Mouse (Mus musculus): ENCODE data around the gene Cdc42ep2. TPM values are rescaled to one million over a fixed set of nuclear protein-coding genes. Genes with fewer than 3 reads are reported as not detected.
"Not testable (repeated sequence)": the region's sequence is repeated elsewhere in the genome, so short reads cannot be mapped to it uniquely, and the experiment has no call there.

Gene Cdc42ep2
- total RNA-seq, 2 experiments from 2014 or later: 12.0 to 13.0 TPM

DNA sequence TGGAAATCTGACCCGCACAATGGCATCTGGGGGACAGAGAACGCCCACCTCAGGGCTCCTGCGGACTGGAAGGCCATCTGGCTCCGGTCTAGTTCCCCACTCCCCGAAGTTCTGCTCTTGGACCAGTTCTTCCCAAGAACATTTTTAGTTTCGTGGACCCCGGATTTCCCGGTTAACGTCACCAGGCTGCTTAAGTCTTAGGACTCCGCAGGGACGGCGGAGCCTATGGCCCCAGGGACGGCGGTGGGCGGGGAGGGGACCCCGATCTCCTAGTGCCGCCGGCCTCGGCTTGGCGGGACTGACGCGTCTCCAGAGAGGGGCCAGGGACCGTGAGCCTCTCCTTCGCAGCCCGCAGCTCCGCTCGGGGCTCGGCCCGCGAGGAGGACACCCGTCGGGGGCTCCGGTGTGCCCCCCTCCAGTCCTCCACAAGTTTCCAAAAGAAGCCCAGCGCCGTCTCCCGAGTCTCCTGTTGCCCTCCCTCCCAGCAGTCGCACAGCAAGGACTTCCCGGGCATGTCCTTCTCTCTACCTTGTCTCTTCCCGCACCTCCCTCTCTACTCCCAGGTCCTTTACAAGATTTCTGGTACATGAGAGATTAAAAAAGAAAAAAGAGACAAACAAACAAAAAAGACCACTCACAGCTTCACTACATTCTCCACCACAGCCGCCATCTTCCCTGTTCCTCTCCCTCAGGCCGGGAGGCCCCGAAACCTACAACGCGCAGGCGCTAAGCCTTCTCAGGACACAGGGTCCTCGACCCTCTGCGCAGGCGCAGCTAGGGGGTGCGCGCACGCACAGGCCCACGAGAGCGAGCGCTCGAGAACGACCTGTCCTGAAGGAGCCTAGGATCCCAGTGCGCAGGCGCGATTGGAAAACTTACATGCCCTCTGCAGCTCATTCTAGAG lies 12.3 kb downstream of the Cdc42ep2 start:
- peak; percentile 99 for DNase-seq

DNA sequence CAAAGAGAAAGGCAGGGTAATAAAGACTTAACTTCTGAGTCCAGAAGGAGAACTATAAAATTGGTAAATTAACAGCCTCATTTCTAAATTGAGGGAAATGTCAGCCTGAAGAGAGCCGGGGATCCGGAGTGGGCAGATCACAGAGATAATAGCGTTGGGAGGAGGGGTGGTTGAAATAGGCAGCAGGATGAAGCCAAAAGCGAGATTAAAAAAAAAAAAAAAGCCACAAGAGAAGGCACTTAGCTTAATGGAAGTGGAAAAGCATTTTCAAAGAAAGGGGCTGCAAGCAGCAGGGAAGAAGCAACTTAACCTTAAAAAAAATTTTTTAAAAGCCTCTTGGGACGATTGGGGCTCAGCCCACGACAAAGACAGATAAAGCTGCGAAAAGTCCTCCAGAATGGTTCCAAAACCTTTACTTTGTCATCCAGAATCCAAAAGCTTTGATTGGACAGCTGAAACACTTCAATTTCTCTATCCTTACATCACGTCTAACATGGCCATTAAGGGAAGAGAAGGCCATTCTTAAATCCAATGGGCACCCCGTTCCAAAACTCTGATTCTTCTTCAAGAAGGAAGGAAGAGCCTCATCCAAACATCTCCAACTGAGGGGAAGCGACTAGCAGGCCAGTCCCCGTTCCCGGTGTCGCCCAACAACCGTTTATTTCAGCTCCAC lies 13.1 kb downstream of the Cdc42ep2 start:
- DNase-seq: no peak

DNA sequence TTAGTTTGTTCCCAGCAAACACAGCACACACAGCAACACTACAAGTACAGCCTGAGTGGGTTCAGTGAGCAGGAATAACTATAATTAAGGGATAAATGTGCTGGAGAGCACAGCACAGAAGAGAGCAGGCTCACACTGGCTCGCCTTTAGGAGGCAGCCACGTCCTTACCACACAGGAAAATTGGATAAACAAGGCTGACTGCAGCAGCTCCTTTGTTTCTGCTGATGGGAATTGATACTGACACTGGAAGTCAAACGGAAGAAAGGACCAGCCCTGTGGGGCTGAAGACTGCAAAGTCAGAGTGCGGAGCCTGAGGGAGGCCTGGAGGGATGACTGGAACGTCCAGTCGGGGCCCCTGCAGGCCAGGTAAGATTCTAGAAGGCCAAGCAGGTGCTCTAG lies 14.4 kb downstream of the Cdc42ep2 start:
- DNase-seq: no peak

DNA sequence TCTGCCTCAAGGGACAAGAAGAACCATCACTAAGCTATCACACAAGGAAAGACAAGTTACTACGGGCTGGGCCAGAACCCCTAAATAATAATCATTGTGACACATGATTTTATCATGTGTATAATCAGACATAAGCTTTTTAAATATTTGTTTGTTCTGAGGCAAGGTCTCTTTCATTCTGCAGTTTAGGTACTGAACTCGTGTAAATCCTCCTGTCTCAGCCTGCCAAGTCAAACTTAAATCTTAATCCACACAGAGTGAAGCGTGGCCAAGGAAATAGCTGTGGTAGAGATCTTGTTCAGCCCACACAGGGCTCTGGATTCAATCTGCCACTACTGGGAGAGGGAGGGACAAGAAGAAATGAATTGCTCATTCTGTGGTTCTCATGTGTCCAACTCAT lies 17.3 kb downstream of the Cdc42ep2 start:
- no peak for DNase-seq

DNA sequence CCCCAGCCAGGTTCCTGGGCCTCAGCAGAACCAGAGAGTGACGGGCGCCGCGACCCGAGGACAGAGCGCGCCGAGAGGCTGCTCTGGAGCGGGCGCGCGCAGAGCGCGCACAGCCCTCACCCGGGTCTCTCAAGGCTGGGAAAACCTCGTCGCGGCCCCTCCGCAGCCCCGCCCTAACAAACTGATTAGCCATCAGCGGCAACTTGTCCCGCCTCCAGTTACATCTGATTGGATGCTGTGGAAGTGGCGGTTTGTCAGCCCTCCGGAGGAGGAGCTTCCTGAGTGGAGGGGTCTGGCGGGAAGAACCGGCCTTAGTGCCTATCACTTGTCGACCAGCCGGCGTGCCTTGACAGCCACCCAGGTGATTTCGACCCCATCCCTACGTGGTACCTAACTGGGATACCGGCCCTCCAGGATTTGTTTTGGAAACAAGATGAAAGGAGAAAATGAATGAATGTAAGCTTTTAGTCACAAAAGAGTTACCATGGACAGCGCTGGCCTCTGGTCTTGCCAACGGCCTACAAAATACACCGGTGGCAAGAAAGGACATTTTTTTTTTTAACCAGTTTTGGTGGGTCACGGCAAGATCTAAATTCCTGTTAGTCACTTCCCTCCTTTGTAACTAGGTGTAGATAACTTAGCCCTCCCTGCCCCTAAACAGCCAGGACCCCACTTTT lies 30.5 kb downstream of the Cdc42ep2 start, which contains the start of gene Tigd3:
TSS of gene Tigd3 (minus strand) at position 148 of the 677 bp plus-strand sequence.
- DNase-seq: peak; percentile 91

- no peak for DNase-seq
Observed at GRCm38 (mm10) chr19:5893282-5894001, 31.2 kb downstream of the Cdc42ep2 start.

DNA sequence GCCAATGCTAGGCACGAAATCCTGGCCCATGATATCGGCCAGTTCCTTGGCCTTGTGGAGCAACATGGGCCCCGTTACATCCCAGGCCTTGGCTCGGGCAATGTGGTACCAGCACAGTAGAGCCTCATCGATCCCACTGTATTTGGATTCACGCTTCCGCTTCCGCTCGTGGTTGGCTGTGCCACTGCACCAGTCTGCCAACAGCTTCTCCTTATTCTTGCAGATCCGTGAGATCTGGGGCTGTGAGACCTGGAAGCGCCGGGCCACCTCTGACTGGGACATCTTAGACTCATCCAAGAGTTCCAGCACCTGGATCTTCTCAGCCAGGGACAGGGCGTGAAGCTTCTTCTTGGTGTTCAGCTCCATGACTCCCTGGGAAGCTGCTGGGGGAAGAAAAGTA lies 31.9 kb downstream of the Cdc42ep2 start:
- DNase-seq: no peak

DNA sequence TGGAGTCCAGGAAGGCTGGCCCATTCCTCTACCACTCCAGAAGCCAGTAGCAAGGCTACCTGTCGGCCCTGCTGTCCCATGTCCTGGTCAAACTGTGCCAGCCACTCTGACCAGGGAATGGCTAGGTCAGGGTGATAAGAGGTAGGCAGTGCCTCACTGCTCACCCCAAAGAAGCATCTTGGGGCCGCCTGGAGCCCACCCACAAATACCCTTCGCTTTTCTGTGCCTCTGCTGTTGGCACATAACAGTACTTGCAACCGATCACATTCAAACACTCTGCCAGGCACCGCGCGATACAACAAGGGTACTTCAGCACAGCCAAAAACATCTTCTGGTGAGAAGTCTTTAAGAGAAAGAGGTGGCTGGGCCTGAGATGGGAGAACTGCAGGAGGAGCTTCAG lies 32.4 kb downstream of the Cdc42ep2 start:
- DNase-seq: no peak

- no peak for DNase-seq
Observed at GRCm38 (mm10) chr19:5891521-5892258, 32.9 kb downstream of the Cdc42ep2 start.

GRCm38 (mm10) chr19:5889211-5889610 lies 35.4 kb downstream of the Cdc42ep2 start:
- DNase-seq: no peak

DNA sequence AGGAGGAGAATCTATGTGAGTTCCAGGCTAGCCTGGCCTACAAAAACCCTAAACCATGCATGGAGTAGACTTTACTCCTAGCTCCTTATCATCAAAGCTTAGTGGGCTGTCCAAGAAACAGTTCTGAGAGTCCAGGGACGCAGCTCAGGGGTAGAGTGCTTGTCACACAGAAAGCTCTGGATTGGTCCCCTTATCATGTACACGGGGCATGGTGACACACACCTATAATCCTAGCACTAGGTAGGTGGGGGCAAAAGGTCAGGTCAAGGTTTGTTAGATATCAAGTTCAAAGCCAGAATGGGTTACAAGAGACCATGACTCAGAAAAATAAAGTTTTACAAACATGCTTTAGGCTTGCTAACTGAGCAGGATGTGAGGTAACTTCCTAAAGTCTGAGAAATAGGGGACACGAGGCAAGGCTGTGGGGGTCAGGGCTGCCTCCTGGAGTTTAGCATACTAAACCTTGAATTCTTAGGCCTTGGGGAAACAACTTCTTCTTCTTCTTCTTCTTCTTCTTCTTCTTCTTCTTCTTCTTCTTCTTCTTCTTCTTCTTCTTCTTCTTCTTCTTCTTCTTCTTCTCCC lies 37.3 kb downstream of the Cdc42ep2 start:
- no peak for DNase-seq

DNA sequence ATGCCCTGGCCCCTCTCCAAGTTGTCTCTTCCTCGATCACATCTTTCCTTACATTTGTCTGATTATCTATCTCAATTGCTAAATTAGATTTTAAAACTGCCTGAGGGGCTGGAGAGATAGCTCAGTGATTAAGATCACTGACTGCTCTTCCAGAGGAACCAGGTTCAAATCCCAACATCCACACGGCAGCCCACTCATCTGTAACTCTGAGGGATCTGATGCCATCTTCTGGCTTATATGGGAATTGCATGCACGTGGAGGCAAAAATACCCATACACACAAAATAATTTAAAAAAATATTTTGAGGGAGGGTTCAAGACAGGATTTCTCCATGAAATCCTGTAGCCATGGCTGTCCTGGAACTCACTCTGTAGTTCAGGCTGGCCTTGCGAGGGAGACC lies 38.8 kb downstream of the Cdc42ep2 start:
- DNase-seq: no peak

DNA sequence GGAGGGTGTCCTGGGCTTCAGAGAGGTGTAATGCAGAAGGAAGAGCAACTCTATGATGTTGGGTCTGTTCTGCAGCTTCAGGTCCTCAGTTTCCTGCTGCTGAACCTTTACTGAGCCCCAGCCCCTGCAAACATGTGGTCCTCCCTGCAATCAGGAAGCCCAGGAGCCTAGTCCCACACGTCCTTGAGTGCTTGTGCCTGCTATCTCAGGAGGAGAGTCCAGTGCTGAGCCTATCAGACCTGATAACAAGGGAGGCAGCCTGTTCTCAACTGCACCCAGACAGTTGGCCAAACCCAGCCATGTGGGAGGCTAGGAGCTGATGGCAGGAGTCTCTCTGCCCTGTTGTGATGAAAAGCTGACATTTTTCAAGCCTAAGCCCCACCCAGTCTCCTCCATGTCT lies 40.7 kb downstream of the Cdc42ep2 start:
- DNase-seq: no peak

DNA sequence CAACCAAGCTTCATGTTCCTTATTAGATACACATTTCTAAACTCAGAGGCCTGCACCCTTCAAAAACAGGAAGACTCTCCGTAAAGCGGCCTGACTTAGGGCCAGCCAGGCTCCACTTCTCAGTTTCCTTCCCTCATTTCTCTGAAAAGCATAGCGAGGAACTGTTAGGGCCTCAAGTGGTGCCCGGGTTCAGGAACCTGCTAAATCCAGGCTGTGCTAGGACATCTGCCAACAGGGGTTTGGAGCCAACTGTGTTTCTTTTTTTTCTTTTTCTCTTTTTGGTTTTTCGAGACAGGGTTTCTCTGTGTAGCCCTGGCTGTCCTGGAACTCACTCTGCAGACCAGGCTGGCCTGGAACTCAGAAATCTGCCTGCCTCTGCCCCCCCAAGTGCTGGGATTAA lies 42.5 kb downstream of the Cdc42ep2 start:
- DNase-seq: not testable (repeated sequence)

DNA sequence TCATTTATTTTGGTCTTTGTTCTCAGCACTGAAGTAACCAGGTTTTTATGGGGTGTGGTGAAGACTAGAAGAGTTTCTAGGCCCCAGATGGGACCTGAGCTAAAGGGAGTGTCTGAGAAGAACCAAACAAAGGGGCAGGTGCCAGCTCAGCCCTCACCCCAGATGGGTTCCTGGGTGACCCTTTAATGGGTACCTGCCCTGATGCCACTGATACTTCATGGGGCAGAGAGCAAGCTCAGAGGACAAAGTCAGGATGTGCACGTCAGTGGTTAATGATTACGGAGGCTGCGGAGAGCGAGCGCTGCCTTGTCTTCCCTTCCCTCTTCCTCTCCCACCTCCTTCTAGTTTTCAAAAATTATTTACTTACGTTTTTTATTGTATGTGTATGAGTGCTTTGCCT lies 43.5 kb downstream of the Cdc42ep2 start:
- no peak for DNase-seq

GRCm38 (mm10) chr19:5879735-5880134 lies 44.9 kb downstream of the Cdc42ep2 start:
- DNase-seq: no peak

GRCm38 (mm10) chr19:5878916-5879315 lies 45.7 kb downstream of the Cdc42ep2 start:
- no peak for DNase-seq

- peak; percentile 42 for DNase-seq
Observed at GRCm38 (mm10) chr19:5878362-5878722, 46.3 kb downstream of the Cdc42ep2 start.

- peak; percentile 69 for DNase-seq
Observed at GRCm38 (mm10) chr19:5877618-5878361, 46.8 kb downstream of the Cdc42ep2 start, which contains the start of gene Slc25a45. Slc25a45 (plus strand) TSS chr19:5877808.

- peak; percentile 91 for DNase-seq
Observed at GRCm38 (mm10) chr19:5874969-5875480, 49.6 kb downstream of the Cdc42ep2 start, which contains the start of gene Frmd8. Frmd8 (minus strand) TSS chr19:5875274.
